Mouse (Mus musculus) monocyte, adult 2 months (primary cell): ENCODE measurements around the gene Itpr2.

Experiments
- DNase-seq, 2 experiments: peaks; one replicate each; pipeline ENCODE4 v3.0.0; 2022; ENCODE audit warnings: low spot score in 2 of 2, low read depth in 1 of 2

The Itpr2 gene

DNA sequence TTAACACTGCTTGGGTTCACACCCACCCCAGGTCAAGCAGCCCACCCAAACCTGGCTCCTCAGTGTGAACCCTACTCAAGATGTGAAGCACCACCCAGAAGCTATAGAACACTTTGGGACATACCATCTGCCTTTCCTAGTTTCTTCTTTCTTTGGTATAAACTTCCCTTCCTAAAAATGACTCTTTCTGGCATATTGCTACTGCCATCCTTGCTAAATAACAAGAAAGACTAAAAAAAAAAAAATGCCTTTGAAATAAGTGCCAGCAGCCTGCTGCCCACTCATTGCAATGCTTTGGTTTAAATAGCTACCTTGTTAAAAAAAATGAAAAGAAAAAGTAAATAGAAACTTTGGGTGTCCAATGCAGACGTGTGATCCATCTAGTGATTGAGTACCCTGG is 429.2 kb downstream of the Itpr2 start:
- no peak for DNase-seq

DNA sequence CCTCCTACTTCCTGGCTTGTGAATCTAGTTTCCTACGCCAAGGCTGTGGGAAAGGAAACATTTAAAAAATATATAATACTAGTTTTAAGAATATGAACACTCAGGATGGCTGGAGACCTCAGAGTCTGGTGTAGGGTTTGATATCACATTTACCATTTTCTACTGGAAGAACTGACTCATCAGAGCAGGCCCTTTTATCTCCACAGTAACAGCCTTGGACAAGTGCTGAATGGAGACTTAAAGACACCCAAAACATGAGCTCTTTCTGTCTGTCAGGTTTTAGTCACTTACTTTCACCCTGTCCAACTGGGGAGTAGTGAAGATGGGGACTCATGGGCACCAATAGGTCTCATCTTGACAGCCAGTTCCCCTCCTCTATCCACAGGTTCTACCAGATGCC is 430.1 kb downstream of the Itpr2 start:
- DNase-seq: no peak
